Mouse (Mus musculus): ENCODE measurements around the gene Xrra1.

DNA sequence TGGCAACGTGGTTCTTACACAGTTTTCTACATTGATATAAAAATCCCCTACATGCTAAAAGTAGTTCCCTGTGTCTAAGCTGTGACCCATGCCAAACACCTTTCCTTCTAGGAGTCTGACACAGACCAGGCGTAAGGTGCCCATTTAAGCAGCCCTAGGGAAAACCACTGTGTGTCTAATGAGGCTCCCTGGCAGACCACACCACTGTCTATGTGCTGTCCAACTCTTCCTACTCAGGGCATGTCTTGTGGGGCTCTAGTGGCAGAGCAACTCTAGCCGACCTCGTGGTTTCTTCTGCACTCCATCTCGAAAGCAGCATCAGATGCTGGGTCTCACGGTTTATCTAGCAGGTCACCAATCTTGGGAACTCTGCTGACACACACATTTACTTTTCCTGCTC is 7.3 kb upstream of the Xrra1 start:
- TF ChIP-seq CTCF (IDR thresholded peaks at IDR 0.05; ENCODE audit: insufficient read depth, low read length): no peak
- TF ChIP-seq POLR2A (IDR thresholded peaks at IDR 0.05; ENCODE audit: borderline replicate concordance, extremely low read depth, low read depth, low read length): no peak

Data from lung, adult 2 months (tissue).